Mouse (Mus musculus): ENCODE data around the gene Gm5591.
"Not testable (repeated sequence)": the region's sequence is repeated elsewhere in the genome, so short reads cannot be mapped to it uniquely, and the experiment has no call there.

The Gm5591 gene

DNA sequence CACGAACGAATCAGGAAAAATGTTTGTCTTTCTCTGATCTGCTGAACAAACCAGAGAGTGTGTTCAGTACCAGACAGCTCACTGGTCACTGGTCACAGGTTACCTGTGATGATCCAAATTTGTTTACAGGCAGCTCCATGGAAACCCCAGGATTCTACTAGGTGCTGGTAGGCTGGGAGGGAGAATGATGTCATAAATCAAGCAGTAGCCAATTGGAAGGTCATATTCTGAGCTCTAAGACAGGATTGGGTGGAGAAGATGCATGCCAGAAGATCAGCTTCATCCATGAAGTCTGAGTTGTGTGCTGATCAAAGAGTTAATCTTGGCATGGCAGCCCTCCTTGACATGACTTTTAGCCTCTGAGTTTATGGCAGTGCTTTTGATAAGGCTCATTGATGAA is at the start of gene Gm5591:
TSS of gene Gm5591 (minus strand) at position 101 of the 400 bp plus-strand sequence.
- DNase-seq = not testable (repeated sequence)

DNA sequence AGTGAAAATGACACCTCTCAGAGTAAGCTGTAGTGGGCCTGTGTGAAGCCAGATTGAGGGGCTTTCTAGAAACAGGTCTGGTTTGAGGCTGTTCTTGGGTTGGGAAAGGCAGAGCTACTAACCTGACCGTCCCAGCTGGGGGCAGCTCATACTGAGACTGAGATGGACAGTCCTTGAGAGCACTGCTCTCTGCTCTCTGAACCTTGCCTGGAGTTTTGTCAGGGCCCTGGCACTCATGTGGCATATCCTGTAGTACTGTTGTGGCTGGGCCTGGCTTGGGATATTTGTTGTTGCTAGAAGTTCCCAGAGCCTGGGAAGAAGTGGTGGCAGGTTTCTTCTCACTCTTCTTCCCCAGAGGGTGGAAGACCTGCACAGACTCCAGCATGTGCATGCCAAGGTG is 39.5 kb downstream of the Gm5591 start:
- peak in 1 of 2 experiments; percentile 18 for DNase-seq
